Mouse (Mus musculus) testis, adult 2 months (tissue): ENCODE measurements around the gene Stambpl1.

Source experiments
- CTCF ChIP-seq: fragments of 200-500 bp; IDR thresholded peaks from 2 replicates; pipeline ENCODE4 v1.5.1; 2012; ENCODE audit warnings: low read depth, mild to moderate bottlenecking, inconsistent platforms, low read length, moderate library complexity; ENCODE audit not compliant: control insufficient read depth, insufficient read depth, insufficient replicate concordance
- POLR2A ChIP-seq: fragments of 200-500 bp; IDR thresholded peaks from 2 replicates; pipeline ENCODE4 v1.6.1; 2012; ENCODE audit warnings: low read depth, mild to moderate bottlenecking, inconsistent platforms, low read length, moderate library complexity; ENCODE audit not compliant: control insufficient read depth

DNA sequence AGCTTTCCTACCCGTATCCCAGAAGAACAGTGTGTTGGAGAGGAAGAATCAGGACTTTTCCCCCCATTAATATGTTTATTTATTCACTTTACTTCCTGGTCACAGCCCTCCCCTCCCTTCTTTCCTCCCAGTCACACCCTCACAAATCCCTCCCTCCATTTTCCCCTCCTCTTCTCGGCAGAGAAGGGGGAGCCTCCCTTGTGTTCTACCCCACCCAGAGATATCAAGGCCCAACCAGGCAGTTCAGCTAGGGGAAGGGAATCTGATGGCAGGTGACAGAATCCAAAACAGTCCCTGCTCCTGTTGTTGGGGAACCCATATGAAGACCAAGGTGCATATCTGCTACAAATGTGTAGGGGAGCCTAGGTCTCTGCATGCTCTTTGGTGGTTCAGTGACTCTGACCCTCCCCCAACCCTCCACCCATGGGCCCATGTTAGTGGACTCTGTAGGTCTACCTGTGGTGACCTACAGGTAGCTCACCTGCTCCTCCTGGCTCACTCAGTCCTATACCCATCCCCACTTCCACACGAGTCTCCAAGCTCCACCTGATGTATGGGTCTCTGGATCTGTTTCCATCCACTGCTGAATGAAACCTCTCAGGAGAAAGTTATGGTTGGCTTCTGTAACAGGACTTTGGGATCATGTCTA lies 28.8 kb downstream of the Stambpl1 start:
- TF ChIP-seq CTCF, result no peak
- TF ChIP-seq POLR2A, result no peak
